Mouse (Mus musculus): ENCODE results near the gene Tmem51.

DNA sequence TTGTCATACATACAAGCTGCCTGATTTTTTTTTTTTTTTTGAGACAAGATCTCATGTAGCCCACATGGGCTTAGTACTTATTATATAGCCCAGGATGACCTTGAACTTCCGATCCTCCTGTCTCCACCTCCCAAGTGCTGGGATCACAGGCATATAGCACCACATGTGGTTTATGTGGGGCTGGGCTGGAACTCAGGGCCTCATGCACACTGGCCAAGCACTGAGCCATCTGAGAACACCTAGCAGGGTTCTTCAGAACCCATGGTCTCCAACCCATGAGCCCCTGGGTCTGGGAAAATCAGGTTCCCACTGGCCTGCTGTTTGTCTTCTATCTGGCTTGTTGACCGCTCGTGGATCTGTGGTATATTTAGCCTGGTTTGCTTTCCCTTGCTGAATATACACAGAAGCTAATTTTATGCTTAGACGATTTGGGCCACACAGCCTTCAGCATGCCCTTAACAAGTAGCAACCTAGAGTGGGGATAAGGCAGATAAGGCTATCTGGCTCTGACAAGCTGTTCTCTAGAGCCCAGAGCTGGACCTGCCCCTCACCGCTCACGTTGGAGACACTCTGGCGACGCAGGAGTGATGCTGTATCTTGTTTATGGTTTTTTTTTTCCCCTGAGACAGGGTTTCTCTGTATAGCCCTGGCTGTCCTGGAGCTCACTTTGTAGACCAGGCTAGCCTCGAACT, 44.3 kb downstream of the Tmem51 start:
- TF ChIP-seq CTCF (IDR thresholded peaks at IDR 0.05; ENCODE audit: insufficient read depth, low read length): no peak
- TF ChIP-seq POLR2A (IDR thresholded peaks at IDR 0.05; ENCODE audit: borderline replicate concordance, extremely low read depth, low read depth, low read length): no peak
